Mouse (Mus musculus) forebrain, postnatal 0 days (tissue): ENCODE measurements around the gene Cask. TPM values are rescaled to one million over a fixed set of nuclear protein-coding genes. Genes with fewer than 3 reads are reported as not detected.

Source experiments
- ATAC-seq: fragments of 200-750 bp; cut with Nextera tagmentation; 2 replicates; pipeline ENCODE4 v1.8.0; 2017; ENCODE audit warnings: mild to moderate bottlenecking, moderate library complexity
- DNase-seq: peaks from one replicate; pipeline ENCODE4 v3.0.0-alpha.2; 2015
- H3K27ac ChIP-seq: fragments of 300-500 bp; sonication (generic); 2 replicates; pipeline ENCODE4 v1.5.1; 2014; ENCODE audit warnings: low read depth, mild to moderate bottlenecking, antibody characterized with exemption, low read length, moderate library complexity, mixed read lengths
- H3K27me3 ChIP-seq: fragments of 300-500 bp; sonication (generic); 2 replicates; pipeline ENCODE4 v1.6.1; 2014; ENCODE audit warnings: mild to moderate bottlenecking, low read length, mixed read lengths; ENCODE audit not compliant: insufficient read depth
- H3K36me3 ChIP-seq: fragments of 300-500 bp; sonication (generic); 2 replicates; pipeline ENCODE4 v1.6.1; 2014; ENCODE audit warnings: mild to moderate bottlenecking, moderate library complexity; ENCODE audit not compliant: insufficient read depth
- H3K4me1 ChIP-seq: fragments of 300-500 bp; sonication (generic); 2 replicates; pipeline ENCODE4 v1.6.1; 2014; ENCODE audit warnings: antibody characterized with exemption; ENCODE audit not compliant: insufficient read depth
- H3K4me2 ChIP-seq: fragments of 300-500 bp; sonication (generic); 2 replicates; pipeline ENCODE4 v1.6.1; 2014; ENCODE audit warnings: low read depth, mild to moderate bottlenecking, moderate library complexity
- H3K4me3 ChIP-seq: fragments of 300-500 bp; sonication (generic); 2 replicates; pipeline ENCODE4 v1.5.1; 2014; ENCODE audit warnings: low read depth, low read length, mixed read lengths
- H3K9ac ChIP-seq: fragments of 300-500 bp; sonication (generic); 2 replicates; pipeline ENCODE4 v1.6.1; 2014; ENCODE audit warnings: mild to moderate bottlenecking
- H3K9me3 ChIP-seq: fragments of 300-500 bp; sonication (generic); 2 replicates; pipeline ENCODE4 v1.6.1; 2016; ENCODE audit warnings: low read length
- CTCF ChIP-seq: sonication (generic); IDR thresholded peaks from 2 replicates; pipeline ENCODE4 v1.5.1; 2016; ENCODE audit warnings: antibody characterized with exemption, control low read depth, low read depth
- WGBS: fragments of 180-500 bp; shearing (Covaris S2); extraction: QIAGEN DNeasy Blood & Tissue Kit; methylation state at CpG from one replicate; pipeline ENCODE4 v1.1.7; 2014; 5-methylcytosine and 5-hydroxymethylcytosine counted together
- polyA plus RNA-seq: library from polyadenylated mRNA; unstranded; fragments of >200 nt; fragmentation: Nextera tagmentation; extraction: Ambion mirVana; gene quantifications from 2 replicates; pipeline ENCODE4 v1.2.1, GENCODE M21; 2015
- total RNA-seq: library from RNA; depleted of rRNA; stranded (reverse); fragments of >200 nt; gene quantifications from 2 replicates; pipeline ENCODE4 v1.2.3, GENCODE M21; 2014

The Cask gene
- total and polyA plus RNA-seq, 2 experiments from 2014 or later: 57.9 to 183 TPM

- 67% methylated on average over 7 of the region's 7 CpGs for WGBS
- H3K4me2 ChIP-seq: no peak overlapping the region
- H3K27me3 ChIP-seq: no peaks in the 10 kb centered on the region
- H3K4me1 ChIP-seq: no peaks in the 10 kb centered on the region
- H3K27ac ChIP-seq: no peak overlapping the region
- H3K36me3 ChIP-seq: no peaks in the 10 kb centered on the region
- no peak overlapping the region for H3K4me3 ChIP-seq
- DNase-seq (no peak), ATAC-seq (no peak)
- TF ChIP-seq CTCF: no peak
- H3K9ac ChIP-seq: no peak overlapping the region
- H3K9me3 ChIP-seq: no peaks in the 10 kb centered on the region
Observed at GRCm38 (mm10) chrX:13720296-13720829, 130.8 kb downstream of the Cask start.

- no peak for TF ChIP-seq CTCF
- no peak overlapping the region for H3K27ac ChIP-seq
- no peak overlapping the region for H3K9ac ChIP-seq
- DNase-seq (no peak), ATAC-seq (no peak)
- no peak overlapping the region for H3K4me2 ChIP-seq
- WGBS: 69% methylated on average over 1 of the region's 1 CpGs
- no peaks in the 10 kb centered on the region for H3K27me3 ChIP-seq
- no peaks in the 10 kb centered on the region for H3K4me1 ChIP-seq
- H3K4me3 ChIP-seq: no peak overlapping the region
- H3K9me3 ChIP-seq: no peaks in the 10 kb centered on the region
- H3K36me3 ChIP-seq: no peaks in the 10 kb centered on the region
Observed at GRCm38 (mm10) chrX:13718283-13718682, 132.9 kb downstream of the Cask start.

- 82% methylated on average over 4 of the region's 4 CpGs for WGBS
- no peak for ATAC-seq
- no peak for TF ChIP-seq CTCF
- no peak for DNase-seq
- no peak overlapping the region for H3K4me2 ChIP-seq
- no peak overlapping the region for H3K4me3 ChIP-seq
- no peaks in the 10 kb centered on the region for H3K9me3 ChIP-seq
- H3K4me1 ChIP-seq: no peaks in the 10 kb centered on the region
- no peak overlapping the region for H3K9ac ChIP-seq
- no peaks in the 10 kb centered on the region for H3K36me3 ChIP-seq
- H3K27ac ChIP-seq: no peak overlapping the region
- no peaks in the 10 kb centered on the region for H3K27me3 ChIP-seq
Observed at GRCm38 (mm10) chrX:13716796-13717569, 134.2 kb downstream of the Cask start.

GRCm38 (mm10) chrX:13710174-13710573 lies 141.0 kb downstream of the Cask start:
- 26% methylated on average over 2 of the region's 2 CpGs for WGBS
- ATAC-seq: peak; percentile 66; the same call in 1 of the 2 replicates
- Histone ChIP-seq H3K4me1 (no peaks in the 10 kb centered on the region), H3K4me3 (no peak overlapping the region), H3K36me3 (no peaks in the 10 kb centered on the region), H3K9ac (no peak overlapping the region), H3K27ac (no peak overlapping the region), H3K4me2 (no peak overlapping the region), H3K27me3 (no peaks in the 10 kb centered on the region), H3K9me3 (no peaks in the 10 kb centered on the region)
- peak; percentile 74 for DNase-seq
- TF ChIP-seq CTCF: peak; percentile 87

- WGBS: 38% methylated on average over 2 of the region's 2 CpGs
- DNase-seq: no peak
- Histone ChIP-seq H3K9ac (no peak overlapping the region), H3K4me2 (no peak overlapping the region), H3K9me3 (no peaks in the 10 kb centered on the region), H3K36me3 (no peaks in the 10 kb centered on the region), H3K4me3 (no peak overlapping the region), H3K27ac (no peak overlapping the region), H3K4me1 (no peaks in the 10 kb centered on the region), H3K27me3 (no peaks in the 10 kb centered on the region)
- TF ChIP-seq CTCF: no peak
- no peak for ATAC-seq
Observed at GRCm38 (mm10) chrX:13705051-13705450, 146.1 kb downstream of the Cask start.

GRCm38 (mm10) chrX:13700681-13701080 lies 150.5 kb downstream of the Cask start:
- 90% methylated on average over 3 of the region's 3 CpGs for WGBS
- no peak overlapping the region for H3K4me2 ChIP-seq
- H3K4me3 ChIP-seq: no peak overlapping the region
- no peaks in the 10 kb centered on the region for H3K9me3 ChIP-seq
- H3K9ac ChIP-seq: no peak overlapping the region
- H3K27ac ChIP-seq: no peak overlapping the region
- H3K27me3 ChIP-seq: no peaks in the 10 kb centered on the region
- no peaks in the 10 kb centered on the region for H3K4me1 ChIP-seq
- no peaks in the 10 kb centered on the region for H3K36me3 ChIP-seq
- DNase-seq (no peak), ATAC-seq (no peak)
- no peak for TF ChIP-seq CTCF

- 86% methylated on average over 4 of the region's 4 CpGs for WGBS
- Histone ChIP-seq H3K27me3 (no peaks in the 10 kb centered on the region), H3K4me3 (no peak overlapping the region), H3K4me1 (no peaks in the 10 kb centered on the region), H3K27ac (no peak overlapping the region), H3K9ac (no peak overlapping the region), H3K4me2 (no peak overlapping the region), H3K36me3 (no peaks in the 10 kb centered on the region), H3K9me3 (no peaks in the 10 kb centered on the region)
- DNase-seq (no peak), ATAC-seq (no peak)
- peak; percentile 19; the same call in 1 of the 2 replicates for TF ChIP-seq CTCF
Observed at GRCm38 (mm10) chrX:13691865-13692264, 159.3 kb downstream of the Cask start.
